Mouse (Mus musculus): Measurements from ENCODE around the gene Eps8l3. TPM values are rescaled to one million over a fixed set of nuclear protein-coding genes. Genes with fewer than 3 reads are reported as not detected.

Eps8l3 gene
- total RNA-seq, 2 experiments from 2014 or later = not detected

Other genes with a start within 250 kb of the Eps8l3 start
- not detected for gene Gm10961, start 245.9 kb upstream of the Eps8l3 start, total RNA-seq (2021)
- gene Strip1, start 245.5 kb upstream of the Eps8l3 start, total RNA-seq (2021) = 10 to 100 TPM; 68.4 to 70.0 TPM
- gene Ahcyl1, start 180.7 kb upstream of the Eps8l3 start, total RNA-seq (2021) = 100 to 1,000 TPM; 335 to 338 TPM
- gene Csf1, start 116.8 kb upstream of the Eps8l3 start, total RNA-seq (2021) = 10 to 100 TPM; 19.0 to 20.1 TPM
- gene Gstm5, start 18.6 kb downstream of the Eps8l3 start, total RNA-seq (2021) = 100 to 1,000 TPM; 258 to 289 TPM
- gene Gstm7, start 54.6 kb downstream of the Eps8l3 start, total RNA-seq (2021) = 100 to 1,000 TPM; 161 to 173 TPM
- gene Gstm6, start 66.5 kb downstream of the Eps8l3 start, total RNA-seq (2021) = 10 to 100 TPM; 15.0 to 16.0 TPM
- gene Gstm3, start 92.1 kb downstream of the Eps8l3 start, total RNA-seq (2021) = not detected
- gene Gstm2, start 109.2 kb downstream of the Eps8l3 start, total RNA-seq (2021) = 1 to 10 TPM; 3.1 to 3.6 TPM
- 100 to 1,000 TPM; 311 to 336 TPM for gene Gstm1, start 140.7 kb downstream of the Eps8l3 start, total RNA-seq (2021)
- 10 to 100 TPM; 11.3 to 12.4 TPM for gene Gstm4, start 167.7 kb downstream of the Eps8l3 start, total RNA-seq (2021)
- 10 to 100 TPM; 74.2 to 76.2 TPM for gene Ampd2, start 209.4 kb downstream of the Eps8l3 start, total RNA-seq (2021)
- not detected for gene Gnat2, start 215.6 kb downstream of the Eps8l3 start, total RNA-seq (2021)